Mouse (Mus musculus) thymus, postnatal 10 days (tissue): ENCODE results near the gene Nupr1.

Experiments
- DNase-seq, 2 experiments: peaks; one replicate each; pipeline ENCODE4 v3.0.0; 2021; ENCODE audit warnings: low spot score in 2 of 2

Nupr1 gene

DNA sequence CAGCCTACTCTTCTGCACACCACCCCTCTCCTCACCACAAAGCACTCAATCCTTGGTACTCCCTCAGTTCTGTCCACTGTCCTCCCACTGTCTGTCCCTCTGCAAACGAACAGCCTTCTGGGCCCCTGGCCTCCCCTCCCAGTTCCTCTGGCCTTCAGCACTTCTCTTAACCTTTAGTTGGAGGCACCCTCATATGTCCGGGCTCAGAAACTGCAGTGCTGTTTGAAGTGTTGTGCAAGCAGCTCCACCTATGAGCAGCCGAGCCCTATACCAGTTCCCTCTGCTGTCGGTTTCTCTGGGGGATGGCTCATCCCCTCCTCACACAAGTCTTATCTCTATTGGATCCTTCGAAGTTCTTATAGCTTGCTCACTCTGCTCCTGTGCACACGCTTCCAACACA is 34.2 kb downstream of the Nupr1 start:
- DNase-seq, result no peak

DNA sequence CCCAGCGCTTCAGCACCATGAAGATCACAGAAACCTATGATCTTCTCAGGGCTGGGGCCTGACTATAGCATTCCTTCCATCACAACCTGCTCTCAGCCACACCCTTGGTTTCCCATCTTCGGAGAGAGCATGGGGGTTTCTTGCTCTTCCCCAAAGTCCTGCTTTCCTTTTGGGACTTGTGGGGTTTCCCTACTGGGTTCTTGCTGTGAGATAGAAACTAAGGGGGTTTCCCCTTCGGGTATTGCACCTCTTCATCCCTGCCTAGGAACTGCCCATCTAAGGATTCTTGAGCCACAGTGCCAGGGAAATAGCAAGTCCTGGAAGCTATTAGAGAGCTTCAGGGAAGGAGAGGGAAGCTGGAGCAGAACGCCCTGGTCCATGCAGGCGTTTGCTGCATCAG is 34.8 kb downstream of the Nupr1 start:
- DNase-seq, result no peak

DNA sequence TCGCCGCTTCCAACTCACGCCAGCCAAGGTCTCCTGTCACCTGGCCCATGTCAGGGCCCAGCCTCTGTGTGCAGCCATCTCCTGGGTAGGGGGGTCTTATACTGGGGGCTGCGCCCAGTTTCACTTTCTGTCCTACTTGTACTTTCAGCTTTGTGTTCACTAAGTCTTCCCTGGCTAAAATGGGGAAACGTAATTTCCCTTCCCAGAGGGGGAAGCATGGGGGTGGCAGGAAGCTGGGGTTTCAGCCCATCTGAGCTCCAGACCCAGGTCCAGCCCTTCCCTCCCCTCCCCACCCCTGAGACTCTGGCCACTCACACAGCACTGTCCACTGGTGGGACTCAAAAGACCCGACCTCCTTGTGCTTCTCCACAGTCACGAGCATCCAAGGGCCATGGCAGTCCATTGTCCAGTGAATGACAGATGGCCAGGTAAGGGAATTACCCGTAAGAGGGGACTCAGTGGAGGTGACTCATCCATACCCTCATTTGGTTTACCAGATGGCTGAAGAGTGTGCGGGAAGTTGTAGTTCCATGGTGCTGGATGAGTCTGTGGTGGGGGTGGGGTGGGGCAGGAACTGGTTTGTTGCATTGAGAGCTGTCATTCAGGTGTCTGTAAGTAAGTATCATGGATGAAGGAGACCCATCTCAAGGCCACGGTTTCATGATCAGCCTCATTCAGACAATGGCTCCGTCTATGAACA is 35.6 kb downstream of the Nupr1 start, which contains the start of gene Il27:
Gene Il27 (minus strand): TSS at position 80 of the 700 bp plus-strand sequence.
- no peak for DNase-seq

- DNase-seq, result no peak
Observed at GRCm38 (mm10) chr7:126587779-126588178, 42.9 kb downstream of the Nupr1 start.

DNA sequence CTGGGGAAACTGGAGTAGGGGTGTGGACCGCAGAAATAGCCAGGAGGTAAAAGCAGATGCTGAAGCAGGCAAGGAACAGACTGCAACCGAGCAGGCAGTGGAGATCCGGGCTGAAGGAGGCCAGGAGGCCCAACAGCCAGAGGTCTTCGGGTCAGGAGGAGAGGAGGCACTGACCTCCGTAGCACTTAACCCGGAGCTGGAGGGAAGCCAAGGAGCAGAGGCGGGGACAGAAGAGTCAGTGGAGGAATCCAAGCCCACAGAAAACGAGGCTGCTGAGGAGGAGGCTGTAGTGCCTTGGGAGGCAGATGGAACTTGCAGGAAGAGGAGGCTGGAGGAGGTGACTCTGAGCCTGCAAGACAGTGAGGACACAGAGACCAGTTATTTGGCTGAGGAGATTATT is 43.8 kb downstream of the Nupr1 start:
- no peak for DNase-seq

GRCm38 (mm10) chr7:126585717-126586116 is 44.9 kb downstream of the Nupr1 start, which contains the start of gene Cln3:
TSS of gene Cln3 (minus strand) at chr7:126585817.
- DNase-seq, result no peak

GRCm38 (mm10) chr7:126584506-126584977 is 46.1 kb downstream of the Nupr1 start, which contains the start of gene Apobr:
TSS of gene Apobr (plus strand) at chr7:126584942.
- peak; percentile 20 to 24 for DNase-seq

DNA sequence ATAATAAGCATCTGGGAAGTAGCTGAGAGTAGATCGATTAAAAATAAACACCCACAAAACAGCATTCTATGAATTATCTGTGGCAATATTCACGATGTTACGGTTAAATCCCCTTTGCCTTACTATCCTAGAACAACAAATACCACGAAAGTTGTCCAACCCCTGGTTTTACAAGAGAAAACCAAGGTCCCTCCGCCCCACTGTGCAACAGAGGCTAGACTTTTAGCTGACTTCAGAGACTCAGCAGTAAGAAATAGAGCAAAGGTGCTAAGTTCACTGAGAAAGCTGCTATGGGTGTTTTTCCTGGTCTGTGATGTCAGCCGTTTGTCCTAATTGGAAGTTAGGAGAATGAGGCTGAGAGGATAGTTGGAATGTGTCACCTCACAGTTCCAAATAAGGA is 46.9 kb downstream of the Nupr1 start:
- no peak for DNase-seq

DNA sequence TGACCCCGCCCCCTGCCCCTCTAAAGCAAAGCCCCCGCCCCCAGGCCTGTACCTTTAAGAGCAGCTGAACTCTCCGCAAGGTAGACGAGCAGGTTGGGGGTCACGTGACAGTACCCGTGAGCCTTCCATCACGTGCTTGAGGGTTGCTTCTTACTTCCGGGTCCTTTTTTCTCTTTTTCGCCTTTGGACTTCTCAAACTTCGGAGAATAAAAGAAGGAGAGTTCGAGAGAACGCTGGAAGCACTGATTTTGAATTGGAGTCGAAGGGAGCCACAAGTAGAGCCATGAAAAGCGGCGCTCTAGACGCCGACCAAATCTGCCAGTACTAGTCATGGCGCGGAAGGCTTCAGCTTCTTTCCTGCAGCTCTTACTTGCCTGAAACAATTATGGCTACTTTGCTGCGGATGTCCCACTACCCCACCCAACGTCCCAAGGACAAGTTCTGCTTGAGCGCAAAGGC is 47.4 kb downstream of the Nupr1 start:
- peak; percentile 83 for DNase-seq

- DNase-seq, result peak in 1 of 2 experiments; percentile 29
Observed at GRCm38 (mm10) chr7:126582759-126583158, 47.9 kb downstream of the Nupr1 start.

GRCm38 (mm10) chr7:126581661-126582060 is 49.0 kb downstream of the Nupr1 start:
- no peak for DNase-seq

GRCm38 (mm10) chr7:126579172-126579571 is 51.5 kb downstream of the Nupr1 start:
- peak; percentile 13 to 65 for DNase-seq

DNA sequence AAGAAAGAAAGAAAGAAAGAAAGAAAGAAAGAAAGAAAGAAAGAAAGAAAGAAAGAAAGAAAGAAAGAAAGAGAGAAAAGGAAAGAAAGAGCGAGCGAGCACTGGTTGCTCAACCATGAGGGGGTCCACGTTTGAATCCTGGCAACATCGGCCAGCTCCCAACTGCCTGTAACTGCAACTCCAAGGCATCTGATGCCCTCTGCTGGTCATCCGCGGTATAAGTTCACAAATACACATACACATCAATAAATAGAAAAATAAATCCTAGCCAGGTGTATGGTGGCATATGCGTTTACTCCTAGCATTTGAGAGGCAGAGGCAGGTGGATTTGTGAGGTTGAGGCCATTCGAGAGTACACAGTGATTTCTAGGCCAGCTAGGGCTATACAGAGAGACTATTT is 53.7 kb downstream of the Nupr1 start:
- DNase-seq, result peak; percentile 27 to 65
